Mouse (Mus musculus) cerebellum, adult 9-11 months (tissue): ENCODE measurements around the gene G2e3.

Source experiments
- DNase-seq: peaks from one replicate; pipeline ENCODE4 v3.0.0; 2022

G2e3 gene

DNA sequence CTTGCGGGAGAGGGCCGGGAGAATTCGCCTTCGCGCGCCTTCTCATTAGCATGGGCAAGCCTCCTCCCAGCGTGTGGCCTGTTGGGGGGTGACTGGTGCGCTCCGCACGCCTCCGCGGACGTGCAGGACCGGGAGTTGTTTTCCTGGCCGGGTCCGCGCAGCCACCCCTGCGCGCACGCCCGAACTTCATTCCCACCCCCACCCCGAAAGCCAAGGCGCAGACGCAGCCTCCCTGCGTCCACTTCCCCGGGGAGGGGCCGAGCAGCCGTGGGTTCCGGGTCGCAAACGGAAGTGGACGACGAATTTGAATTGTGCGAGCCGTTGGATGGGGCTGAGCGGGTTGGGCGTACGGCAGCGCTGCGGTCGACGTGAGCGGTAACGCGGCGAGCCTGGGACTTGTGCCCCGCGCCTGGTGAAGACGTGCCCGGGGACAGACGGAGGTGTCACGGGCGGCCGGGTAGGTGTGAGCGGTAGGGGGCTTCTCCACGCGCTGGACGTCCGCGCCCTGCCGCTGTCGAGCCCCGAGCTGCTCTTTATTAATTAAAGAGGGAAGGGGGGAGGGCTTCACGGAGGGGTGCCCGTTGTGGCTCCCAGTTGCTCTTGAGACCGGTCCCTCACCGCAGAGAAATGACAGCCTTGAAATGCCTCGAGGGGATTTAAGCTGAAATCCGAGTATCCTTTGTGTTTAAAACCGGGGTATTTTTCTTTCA, at the start of gene G2e3:
TSS of gene G2e3 (plus strand) at position 74 of the 710 bp plus-strand sequence.
- peak; percentile 89 for DNase-seq

DNA sequence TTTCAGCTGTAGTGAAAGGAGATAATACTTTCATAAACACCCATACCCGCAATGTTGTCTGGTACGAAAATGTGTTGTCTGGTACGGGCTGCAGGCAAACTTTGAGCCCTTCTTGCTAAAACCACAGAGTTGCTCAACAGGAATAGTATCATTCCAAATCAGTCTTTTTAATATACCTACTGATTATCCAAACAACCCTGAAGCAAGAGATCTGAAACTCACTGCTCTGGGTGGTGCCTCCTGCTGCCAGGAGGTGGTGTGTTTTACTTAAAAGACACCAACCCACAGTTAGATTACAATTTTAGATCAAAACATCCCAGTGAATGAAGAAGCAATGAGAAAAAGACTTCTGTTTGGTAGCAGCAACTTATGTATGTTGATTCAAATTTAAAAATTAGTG, 24.3 kb upstream of the G2e3 start:
- DNase-seq = no peak

DNA sequence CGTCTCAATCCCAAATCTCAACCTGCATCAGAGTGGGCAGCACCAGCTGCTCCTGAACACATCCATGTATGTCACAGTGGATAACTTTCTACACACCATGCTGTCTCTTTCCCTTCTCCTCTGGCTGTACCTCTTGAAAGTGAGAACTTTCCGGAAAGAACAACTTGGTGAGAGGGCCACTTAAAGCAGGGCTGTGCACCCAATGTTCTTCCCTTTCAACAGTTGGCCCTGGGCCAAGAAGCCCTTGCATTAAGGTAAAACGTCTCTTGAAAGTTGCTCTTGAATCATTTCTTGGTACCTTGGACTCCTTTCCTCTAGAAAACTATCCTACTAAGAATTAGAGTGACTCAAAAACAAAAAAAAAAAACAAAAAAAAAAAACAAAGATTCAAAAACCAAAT, 21.0 kb upstream of the G2e3 start:
- DNase-seq = no peak

DNA sequence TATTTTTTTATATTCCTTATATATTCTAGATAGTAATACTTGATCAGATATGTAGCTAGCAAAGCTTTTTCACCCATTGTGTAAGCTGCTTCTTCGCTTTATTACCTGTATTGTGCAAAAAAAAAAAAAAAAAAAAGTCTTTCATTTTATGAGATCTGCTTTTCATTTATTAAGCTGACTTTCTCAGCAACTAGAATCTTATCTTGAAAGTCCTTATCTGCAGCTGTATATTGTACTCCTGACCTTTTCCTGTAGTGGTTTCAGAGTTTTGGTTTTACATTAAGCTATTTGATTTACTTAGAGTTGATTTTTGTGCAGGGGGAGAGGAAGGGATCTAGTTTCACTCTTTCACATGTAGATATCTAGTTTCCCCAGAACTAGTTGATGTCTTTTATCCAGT, 10.8 kb upstream of the G2e3 start:
- no peak for DNase-seq

DNA sequence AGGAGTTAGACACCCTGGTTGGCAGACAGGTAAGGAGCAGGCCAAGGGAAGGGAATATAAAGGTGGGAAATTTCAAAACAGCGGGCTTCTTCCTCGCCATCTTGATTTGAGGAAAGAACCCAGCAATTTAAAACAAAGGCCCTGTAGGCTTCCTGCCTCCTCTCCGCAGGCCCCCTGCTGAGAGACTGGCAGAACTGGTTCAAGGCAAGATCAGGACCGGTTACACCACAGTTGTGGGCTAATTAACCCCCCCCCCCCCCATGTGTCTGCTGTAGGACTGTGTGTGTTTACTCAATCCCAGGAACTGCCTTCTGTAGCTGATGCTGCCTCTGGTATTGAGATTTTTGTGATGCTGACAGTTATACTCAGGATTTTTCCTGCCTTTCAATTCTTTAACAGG, 1.7 kb upstream of the G2e3 start:
- peak; percentile 11 for DNase-seq

DNA sequence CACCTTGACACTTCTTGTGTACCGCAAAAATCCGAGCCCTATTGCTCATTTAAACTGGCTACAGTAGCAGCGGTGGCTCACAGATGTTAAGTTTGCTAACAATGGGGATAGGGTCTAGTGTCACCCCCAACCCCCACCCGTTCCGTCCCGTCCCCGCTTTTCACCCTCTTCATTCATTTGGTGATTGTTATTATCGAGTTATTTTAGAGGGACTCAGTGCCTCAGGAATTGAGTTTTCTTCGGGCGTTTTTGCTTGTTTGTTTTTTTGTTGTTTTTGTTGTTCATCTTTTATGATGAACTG, 787 bp downstream of the G2e3 start:
- no peak for DNase-seq

DNA sequence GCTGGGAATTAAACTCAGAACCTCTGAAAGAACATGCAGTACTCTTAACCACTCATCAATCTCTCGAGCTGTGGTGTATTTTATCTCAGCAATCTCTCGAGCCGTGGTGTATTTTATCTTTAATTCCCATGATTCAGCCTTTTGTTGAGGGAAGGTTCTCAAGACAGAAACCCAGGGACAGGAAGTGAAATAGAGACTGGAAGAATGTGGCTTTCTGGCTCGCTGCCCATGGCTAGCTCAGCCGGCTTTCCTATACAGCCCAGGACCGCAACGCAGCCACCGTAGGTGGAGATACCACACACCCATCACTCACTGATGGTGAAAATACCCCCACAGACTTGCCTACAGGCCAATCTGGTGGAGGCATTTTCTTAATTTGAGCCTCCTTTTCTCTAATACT, 7.4 kb downstream of the G2e3 start:
- no peak for DNase-seq

DNA sequence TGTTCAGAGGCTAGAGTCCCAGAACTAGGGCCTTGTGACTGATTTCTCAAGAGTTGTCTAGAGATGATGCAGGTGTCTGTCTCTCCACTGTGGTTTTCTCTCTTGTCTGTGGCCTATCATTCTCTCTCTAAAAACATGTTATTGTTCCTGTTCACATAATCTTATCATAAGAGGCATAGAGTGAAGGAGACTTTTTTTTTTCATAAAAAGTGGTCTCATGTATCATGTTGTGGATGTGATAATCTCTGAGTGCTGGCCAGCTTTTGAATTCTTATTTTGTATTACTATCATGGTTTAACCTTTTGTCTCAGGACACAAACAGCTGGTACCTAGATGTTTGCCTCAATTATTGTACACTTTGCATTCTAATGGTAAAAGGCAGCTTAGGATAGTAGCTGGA, 13.4 kb downstream of the G2e3 start:
- no peak for DNase-seq

DNA sequence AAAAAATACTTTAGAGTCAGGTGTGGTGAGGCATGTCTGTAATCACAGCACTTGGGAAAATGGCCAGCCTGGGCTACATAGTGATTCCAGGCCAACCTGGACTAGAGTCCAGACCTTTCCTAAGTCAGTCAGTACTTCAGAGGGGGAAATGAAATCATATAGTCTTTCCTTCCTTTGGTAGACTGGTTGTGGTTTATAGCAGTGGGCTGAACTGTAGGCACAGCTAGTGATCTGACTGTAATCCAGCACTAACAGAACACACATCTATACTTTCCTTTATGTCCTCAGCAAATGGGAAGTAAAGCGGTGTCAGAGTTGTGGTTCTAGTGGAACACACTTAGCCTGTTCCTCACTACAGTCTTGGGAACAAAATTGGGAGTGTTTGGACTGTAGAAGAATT, 15.0 kb downstream of the G2e3 start:
- DNase-seq = no peak

DNA sequence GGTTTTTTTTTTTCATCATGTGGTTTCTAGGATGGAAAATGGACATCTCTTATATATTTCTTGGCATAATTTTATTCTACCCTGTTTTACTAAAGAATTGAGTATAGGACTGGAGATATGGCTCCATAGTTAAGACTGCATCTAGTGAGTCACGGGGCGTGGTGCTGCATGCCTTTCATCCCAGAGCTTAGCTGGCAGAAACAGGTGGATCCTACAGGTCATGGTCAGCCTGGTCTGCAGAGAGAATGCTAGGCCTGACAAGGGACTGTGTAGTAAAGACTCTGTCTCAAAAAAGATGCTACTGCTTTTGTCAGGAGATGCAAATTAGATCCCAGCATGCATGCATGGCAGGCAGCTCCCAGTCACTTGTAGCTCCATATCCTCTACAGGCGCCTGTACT, 20.6 kb downstream of the G2e3 start:
- DNase-seq = no peak

DNA sequence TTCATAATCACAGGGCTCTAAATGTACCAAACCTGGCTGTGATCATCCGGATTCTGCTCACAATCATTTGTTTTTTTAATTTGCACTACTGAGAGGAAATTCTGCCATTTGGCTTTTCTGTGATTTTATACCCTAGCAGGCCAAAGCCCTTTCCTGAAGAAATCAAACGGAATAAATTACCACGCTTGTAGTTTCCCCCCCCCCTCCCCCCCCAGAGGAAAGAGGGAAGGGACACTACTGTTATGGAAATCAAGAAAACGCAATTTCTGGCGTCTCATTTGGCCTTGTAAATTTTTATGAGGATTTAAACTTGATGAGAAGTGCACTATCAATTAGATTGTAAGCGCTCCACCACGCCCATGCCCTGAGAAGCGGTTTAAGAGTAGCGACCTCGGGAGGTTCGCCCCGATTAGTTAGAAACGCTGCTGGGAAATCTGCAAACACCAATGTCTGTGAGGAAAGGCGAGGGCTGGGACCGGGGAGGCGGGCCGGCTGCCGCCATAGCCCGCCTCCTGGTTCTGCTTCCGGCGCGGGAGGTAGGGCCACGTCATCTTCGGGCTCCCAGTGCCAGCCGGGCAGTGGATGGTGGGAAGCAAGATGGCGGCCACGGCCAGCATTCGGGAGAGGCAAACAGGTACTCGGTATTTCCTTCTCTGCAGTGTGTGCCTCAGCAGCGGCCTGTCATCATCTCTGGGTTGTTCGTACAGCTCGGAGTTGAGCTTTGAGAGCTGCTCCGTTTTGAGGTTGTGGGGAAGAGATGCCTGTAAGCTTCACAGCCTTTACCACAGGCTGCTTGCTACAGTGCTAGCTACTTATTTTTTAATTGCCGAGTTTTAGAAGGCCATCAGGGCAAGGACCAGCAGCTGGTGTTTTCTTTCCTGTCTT, 29.4 kb downstream of the G2e3 start, which contains the start of gene Scfd1:
TSS of gene Scfd1 (plus strand) at position 508 of the 885 bp plus-strand sequence.
- peak; percentile 94 for DNase-seq

DNA sequence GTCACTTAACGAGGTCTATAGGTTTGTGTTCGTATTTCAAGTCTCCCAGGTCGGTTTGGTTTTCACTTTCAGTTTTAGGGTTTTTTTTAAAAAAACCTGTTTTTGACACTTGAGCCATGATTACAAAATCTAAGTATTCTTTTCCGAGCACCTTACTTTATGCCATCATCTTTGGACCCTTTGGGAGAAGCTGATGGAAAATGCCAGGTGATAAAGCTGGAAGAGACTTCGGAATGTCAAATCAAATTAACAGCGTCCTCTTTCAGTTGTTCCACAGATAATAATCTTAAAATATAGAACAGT, 30.0 kb downstream of the G2e3 start:
- DNase-seq = no peak

DNA sequence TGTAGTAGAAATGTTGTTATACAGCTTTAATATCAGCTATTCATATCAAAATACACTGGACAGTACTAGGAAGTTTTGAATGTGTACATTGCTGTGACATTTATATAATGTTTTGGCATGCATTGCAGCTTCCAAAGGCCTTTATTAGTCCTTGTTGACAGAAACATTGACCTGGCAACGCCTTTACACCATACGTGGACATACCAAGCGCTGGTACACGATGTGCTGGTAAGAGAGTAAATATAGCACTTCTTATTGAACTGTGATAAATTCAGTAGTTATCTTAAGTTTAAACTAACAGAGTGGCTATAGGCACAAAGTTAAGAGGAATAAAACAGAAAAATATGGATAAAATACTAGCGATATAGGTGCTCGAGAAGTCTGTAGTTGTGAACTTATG, 52.0 kb downstream of the G2e3 start:
- no peak for DNase-seq

DNA sequence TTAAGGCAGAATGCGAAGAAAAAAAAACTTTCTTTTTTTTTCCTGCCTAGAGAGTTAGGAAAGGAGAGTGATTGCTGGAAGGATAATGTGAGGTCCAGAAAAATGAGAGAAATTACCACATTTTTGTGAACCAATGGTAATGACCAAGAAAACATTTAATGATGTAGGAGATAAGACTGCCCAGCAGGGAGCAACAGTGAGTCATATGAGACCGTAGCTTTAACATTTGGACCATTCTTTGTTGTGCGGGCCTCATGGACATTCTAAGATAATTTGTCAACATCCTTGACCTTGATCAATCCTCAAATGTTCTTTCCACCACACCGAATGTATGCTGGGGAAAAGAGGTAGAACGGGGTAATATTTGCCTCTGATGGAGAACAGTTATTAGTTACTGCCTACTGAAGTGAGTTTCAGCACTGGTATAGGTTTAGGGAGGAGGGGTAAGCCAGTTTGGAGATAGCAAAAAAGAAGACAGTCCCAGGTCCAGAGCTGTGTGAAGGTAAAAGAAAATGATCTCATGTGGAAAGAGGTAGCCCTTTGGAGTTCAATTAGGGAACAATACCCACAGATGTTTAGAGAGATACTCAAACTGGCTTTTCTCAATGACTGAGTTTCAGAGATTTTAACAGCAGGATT, 54.3 kb downstream of the G2e3 start:
- no peak for DNase-seq

DNA sequence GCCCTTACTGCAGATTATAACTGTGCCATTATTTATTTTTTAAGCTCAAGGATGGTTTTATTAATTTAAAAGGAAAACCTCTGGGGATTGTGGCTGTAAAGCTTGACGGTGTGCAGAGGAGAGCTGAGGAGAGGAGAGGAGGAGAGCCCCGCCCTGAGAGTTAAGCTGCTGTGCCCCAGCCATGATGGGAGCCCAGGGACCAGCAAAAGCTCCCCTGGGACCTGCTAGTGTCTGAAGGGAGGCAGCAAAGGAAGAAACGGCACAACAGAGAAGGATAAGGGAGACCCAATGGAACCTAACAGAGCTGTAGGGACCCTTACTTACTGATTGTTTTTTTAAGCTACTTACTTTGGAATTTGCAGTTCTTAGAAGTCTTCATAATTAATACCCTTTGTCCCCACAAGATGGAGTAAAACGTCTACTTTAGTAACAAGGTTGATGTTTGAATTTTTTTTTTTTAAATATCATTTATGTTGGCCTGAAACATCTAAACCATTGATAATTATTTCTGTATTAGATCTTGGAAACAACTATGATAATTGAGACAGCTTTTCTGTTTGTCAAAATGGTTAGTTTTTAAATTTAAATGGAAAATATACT, 56.2 kb downstream of the G2e3 start:
- DNase-seq = no peak

DNA sequence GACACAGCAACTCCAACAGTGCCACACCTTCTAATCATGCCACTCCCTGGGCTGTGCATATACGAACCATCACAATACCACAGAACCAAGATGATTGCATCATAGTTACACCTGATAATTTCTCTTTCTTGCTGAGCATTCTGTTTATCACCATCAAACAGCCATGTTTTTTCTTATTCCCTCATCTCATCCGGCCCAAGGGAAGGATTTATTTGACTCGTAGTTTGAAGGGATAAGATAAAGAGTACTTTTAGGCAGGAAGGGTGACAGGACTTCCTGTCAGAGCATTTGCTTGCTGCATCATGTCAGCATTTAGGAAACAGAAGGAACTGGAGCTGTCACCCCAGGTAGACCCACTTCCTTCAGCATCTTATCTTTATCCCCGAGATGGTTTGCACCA, 63.5 kb downstream of the G2e3 start:
- DNase-seq = no peak
